Mouse (Mus musculus) E14TG2a.4 (cell line): ENCODE measurements around the gene Intu.

ENCODE experiments used
- H3K27me3 ChIP-seq: 2 replicates; pipeline ENCODE4 v1.6.1; 2014; ENCODE audit warnings: low read length, control low read depth; ENCODE audit not compliant: insufficient read depth
- H3K36me3 ChIP-seq: 2 replicates; pipeline ENCODE4 v1.6.1; 2014; ENCODE audit warnings: low read length, control low read depth; ENCODE audit not compliant: insufficient read depth
- H3K4me1 ChIP-seq: replicated peaks from 2 replicates; pipeline ENCODE4 v1.6.1; 2014; ENCODE audit warnings: low read depth, low read length, control low read depth
- H3K4me3 ChIP-seq: replicated peaks from 2 replicates; pipeline ENCODE4 v1.5.1; 2014; ENCODE audit warnings: mild to moderate bottlenecking, low read length
- H3K9me3 ChIP-seq: 2 replicates; pipeline ENCODE4 v1.6.1; 2014; ENCODE audit warnings: low read length, control low read depth
- CTCF ChIP-seq: conservative IDR thresholded peaks from 2 replicates; pipeline ENCODE4 v1.5.1; 2014; ENCODE audit warnings: low read length
- NANOG ChIP-seq: IDR thresholded peaks from 2 replicates; pipeline ENCODE4 v1.6.1; 2014; ENCODE audit warnings: borderline replicate concordance, low read length, mixed read lengths
- POU5F1 ChIP-seq: IDR thresholded peaks from 2 replicates; pipeline ENCODE4 v1.6.1; 2014; ENCODE audit warnings: low read length, borderline replicate concordance

The Intu gene

GRCm38 (mm10) chr3:40682404-40682803 lies 151.3 kb downstream of the Intu start:
- H3K27me3 ChIP-seq = no peaks in the 10 kb centered on the region
- no peak for TF ChIP-seq CTCF
- TF ChIP-seq POU5F1 = no peak
- peak; percentile 27; the same call in 1 of the 2 replicates for TF ChIP-seq NANOG
- H3K4me3 ChIP-seq = no peak overlapping the region
- no peaks in the 10 kb centered on the region for H3K9me3 ChIP-seq
- no peaks in the 10 kb centered on the region for H3K36me3 ChIP-seq
- peaks cover 17% of the 10 kb centered on the region for H3K4me1 ChIP-seq

DNA sequence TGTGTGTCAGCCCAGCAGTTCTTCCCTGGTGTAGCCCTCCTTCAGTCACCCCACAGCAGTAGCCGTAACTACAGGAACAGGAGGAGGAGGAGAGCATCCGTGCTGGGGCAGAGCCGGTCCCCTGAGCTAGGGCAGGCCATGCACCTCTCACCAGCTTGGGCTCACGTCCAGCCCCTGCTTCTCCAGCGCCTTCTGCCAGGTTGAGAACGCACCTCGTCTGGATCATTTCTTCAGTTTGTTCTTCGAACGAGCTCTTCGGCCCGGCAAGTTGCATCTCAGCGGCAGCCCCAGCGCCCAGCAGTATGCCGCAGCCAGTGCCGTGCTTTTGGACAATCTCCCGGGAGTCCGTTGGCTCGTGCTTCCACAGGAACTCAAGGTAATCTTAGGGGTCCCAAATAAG lies 152.1 kb downstream of the Intu start:
- no peaks in the 10 kb centered on the region; the same call in 1 of the 2 replicates for H3K36me3 ChIP-seq
- H3K4me1 ChIP-seq = peaks cover 17% of the 10 kb centered on the region
- H3K27me3 ChIP-seq = no peaks in the 10 kb centered on the region
- TF ChIP-seq CTCF = no peak
- no peak for TF ChIP-seq POU5F1
- no peak for TF ChIP-seq NANOG
- no peaks in the 10 kb centered on the region for H3K9me3 ChIP-seq
- H3K4me3 ChIP-seq = 0 out of 2 replicates have a peak overlapping the region, but pooled peaks have one; percentile 20

DNA sequence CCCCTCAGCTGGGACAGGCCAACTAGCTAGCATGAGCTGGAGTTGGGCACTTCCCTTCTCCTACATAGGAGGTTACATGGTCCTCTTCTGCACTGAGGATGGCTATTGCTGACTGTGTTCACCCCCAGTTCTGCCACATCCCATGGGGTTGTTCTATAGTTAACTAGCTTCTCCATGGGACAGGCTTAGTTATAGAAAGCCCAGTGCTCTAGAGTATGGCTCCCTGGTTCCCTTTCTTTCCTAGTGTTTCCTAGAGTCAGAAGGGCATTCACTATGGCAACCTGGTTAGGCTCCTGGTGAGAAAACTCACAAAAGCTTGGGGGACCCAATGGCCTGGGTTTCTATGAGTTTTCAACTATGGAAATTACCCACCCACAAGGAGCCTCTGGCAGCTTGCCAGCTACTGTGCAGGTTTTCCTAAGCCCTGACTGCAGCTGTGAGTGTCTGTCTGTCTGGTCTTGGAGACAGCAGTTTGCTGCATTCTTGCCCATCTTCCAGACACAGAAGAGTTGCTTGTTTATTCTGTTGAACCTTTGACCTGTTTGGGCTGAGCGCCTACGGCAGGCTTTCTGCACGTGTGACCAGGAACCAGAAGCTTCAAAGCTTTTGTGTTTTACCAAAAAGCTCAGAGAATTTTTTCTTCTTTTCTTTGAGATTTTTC lies 154.9 kb downstream of the Intu start:
- Histone ChIP-seq H3K4me3 (no peak overlapping the region), H3K9me3 (no peaks in the 10 kb centered on the region), H3K36me3 (no peaks in the 10 kb centered on the region; the same call in 1 of the 2 replicates), H3K27me3 (no peaks in the 10 kb centered on the region), H3K4me1 (peaks cover 17% of the 10 kb centered on the region)
- TF ChIP-seq CTCF (no peak), NANOG (no peak), POU5F1 (no peak)

- TF ChIP-seq CTCF (no peak), POU5F1 (no peak), NANOG (no peak)
- no peak overlapping the region for H3K4me3 ChIP-seq
- H3K27me3 ChIP-seq = no peaks in the 10 kb centered on the region
- no peaks in the 10 kb centered on the region for H3K9me3 ChIP-seq
- no peaks in the 10 kb centered on the region; the same call in 1 of the 2 replicates for H3K36me3 ChIP-seq
- H3K4me1 ChIP-seq = peaks cover 17% of the 10 kb centered on the region
These were observed 155.8 kb downstream of the Intu start for GRCm38 (mm10) chr3:40686836-40687235.

DNA sequence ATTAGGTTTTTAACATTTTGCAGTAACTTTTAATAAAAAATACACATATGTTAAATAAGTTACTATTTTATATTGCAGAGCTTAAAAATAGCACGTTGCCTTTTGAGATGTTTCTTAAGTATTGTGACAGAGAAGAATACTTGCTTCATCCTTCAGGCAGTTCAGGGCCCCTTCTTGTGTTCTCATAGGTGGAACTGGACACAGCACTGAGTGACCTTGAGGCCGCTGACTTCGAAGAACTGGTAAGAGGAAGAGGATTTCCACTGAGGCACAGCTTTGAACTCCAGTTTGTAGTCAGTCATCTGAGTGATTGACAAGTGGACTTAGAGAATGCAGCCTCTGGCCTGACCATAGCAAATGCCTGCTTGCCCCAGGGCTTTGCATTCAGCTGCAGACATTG lies 156.5 kb downstream of the Intu start:
- no peak for TF ChIP-seq NANOG
- TF ChIP-seq POU5F1 = no peak
- no peak for TF ChIP-seq CTCF
- no peak overlapping the region for H3K4me3 ChIP-seq
- no peaks in the 10 kb centered on the region for H3K9me3 ChIP-seq
- H3K4me1 ChIP-seq = peaks cover 9% of the 10 kb centered on the region
- H3K36me3 ChIP-seq = no peaks in the 10 kb centered on the region; the same call in 1 of the 2 replicates
- no peaks in the 10 kb centered on the region for H3K27me3 ChIP-seq

DNA sequence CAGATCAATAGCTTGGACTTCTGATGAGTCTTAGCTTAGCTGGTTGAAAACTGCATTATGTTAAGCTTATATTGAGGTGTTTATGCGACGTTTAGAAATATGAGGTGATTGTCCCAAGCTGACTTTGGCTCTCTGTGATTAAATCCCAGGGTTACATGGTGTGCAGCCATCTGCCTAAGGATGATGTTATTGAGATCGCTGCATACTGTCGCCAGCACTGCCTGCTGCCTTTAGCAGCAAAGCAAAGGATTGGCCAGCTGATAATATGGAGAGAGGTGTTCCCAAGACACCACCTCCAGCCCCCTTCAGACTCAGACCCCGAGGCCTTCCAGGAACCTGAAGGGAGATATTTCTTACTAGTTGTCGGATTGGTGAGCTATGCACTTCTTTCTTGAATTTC lies 160.5 kb downstream of the Intu start:
- H3K4me3 ChIP-seq = no peak overlapping the region
- no peaks in the 10 kb centered on the region; the same call in 1 of the 2 replicates for H3K36me3 ChIP-seq
- H3K27me3 ChIP-seq = no peaks in the 10 kb centered on the region
- H3K9me3 ChIP-seq = no peaks in the 10 kb centered on the region
- H3K4me1 ChIP-seq = no peaks in the 10 kb centered on the region; the same call in 1 of the 2 replicates
- TF ChIP-seq NANOG (no peak), CTCF (no peak), POU5F1 (no peak)

- H3K4me3 ChIP-seq = no peak overlapping the region
- H3K36me3 ChIP-seq = no peaks in the 10 kb centered on the region
- no peak for TF ChIP-seq POU5F1
- TF ChIP-seq CTCF = no peak
- TF ChIP-seq NANOG = no peak
- no peaks in the 10 kb centered on the region for H3K9me3 ChIP-seq
- H3K27me3 ChIP-seq = no peaks in the 10 kb centered on the region
- no peaks in the 10 kb centered on the region; the same call in 1 of the 2 replicates for H3K4me1 ChIP-seq
These were observed 162.3 kb downstream of the Intu start for GRCm38 (mm10) chr3:40693435-40693834.

DNA sequence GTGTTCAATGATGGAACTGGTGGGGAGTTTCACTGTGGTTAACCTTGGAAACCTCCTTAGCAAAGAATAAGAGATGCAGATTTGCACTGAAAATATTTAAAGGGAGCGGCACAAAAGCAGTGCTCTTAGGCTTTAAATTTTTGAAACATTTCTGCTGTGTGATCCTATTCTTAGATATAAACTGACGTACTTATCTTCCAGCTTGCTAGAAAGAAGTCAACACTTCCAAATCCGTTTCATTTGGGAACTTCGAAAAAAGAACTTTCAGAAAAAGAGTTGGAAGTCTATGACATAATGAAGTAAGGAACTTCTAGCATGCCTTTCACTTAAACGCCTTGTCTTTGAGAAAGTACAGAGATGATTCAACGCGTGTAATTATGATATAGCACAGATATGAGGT lies 162.9 kb downstream of the Intu start:
- H3K9me3 ChIP-seq = no peaks in the 10 kb centered on the region
- no peak overlapping the region for H3K4me3 ChIP-seq
- no peaks in the 10 kb centered on the region; the same call in 1 of the 2 replicates for H3K4me1 ChIP-seq
- TF ChIP-seq CTCF (no peak), POU5F1 (no peak), NANOG (no peak)
- H3K27me3 ChIP-seq = no peaks in the 10 kb centered on the region
- H3K36me3 ChIP-seq = no peaks in the 10 kb centered on the region

DNA sequence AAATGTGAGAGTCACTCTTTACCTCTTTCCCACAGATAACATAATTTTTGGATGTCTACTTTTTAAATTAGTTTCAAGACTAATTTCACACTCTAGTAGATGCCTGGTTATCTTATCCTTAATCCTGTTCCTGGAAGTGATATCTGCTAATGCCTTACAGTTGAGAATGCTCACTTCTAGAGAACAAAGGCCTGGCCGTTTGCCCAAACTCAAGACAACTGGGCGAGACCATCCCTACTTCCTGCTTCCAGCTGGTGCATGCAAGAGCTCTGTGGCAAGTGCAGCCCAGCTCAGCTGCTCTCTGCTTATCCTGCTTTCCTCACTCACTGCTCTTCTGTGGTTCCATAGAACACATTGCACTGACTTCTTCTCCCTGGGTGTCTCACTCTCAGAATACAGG lies 163.4 kb downstream of the Intu start:
- Histone ChIP-seq H3K4me3 (no peak overlapping the region), H3K9me3 (no peaks in the 10 kb centered on the region), H3K36me3 (no peaks in the 10 kb centered on the region), H3K4me1 (no peaks in the 10 kb centered on the region; the same call in 1 of the 2 replicates), H3K27me3 (no peaks in the 10 kb centered on the region)
- TF ChIP-seq NANOG (no peak), CTCF (no peak), POU5F1 (no peak)
